Mouse (Mus musculus) cortical plate, adult 2 months (tissue): Measurements from ENCODE around the gene Ezh1.

Experiments
- CTCF ChIP-seq: fragments of 200-500 bp; IDR thresholded peaks from 2 replicates; pipeline ENCODE4 v1.5.1; 2011; ENCODE audit warnings: mild to moderate bottlenecking, control low read depth, low read length; ENCODE audit not compliant: insufficient read depth; ENCODE audit errors: extremely low read depth
- POLR2A ChIP-seq: fragments of 200-500 bp; IDR thresholded peaks from 2 replicates; pipeline ENCODE4 v1.6.1; 2011; ENCODE audit warnings: mild to moderate bottlenecking, low read length, control low read depth; ENCODE audit not compliant: insufficient read depth; ENCODE audit errors: extremely low read depth

GRCm38 (mm10) chr11:101174389-101174745 is 51.9 kb downstream of the Ezh1 start:
- no peak for TF ChIP-seq POLR2A
- no peak for TF ChIP-seq CTCF
